8 mouse cellular contexts compared by ENCODE assay signal in genomic region chr19:8920073-8920736, GRCm38 (mm10). TPM values are rescaled to one million over a fixed set of nuclear protein-coding genes. Genes with fewer than 3 reads are reported as not detected.
A peak's percentile ranks its signal among the peaks of the same experiment; 100 is the strongest.
DNase-seq lines count a peak whose midpoint lies in the region; ATAC-seq and TF ChIP-seq lines count a peak whose summit lies in the region.

Gene B3gat3, plus strand, starts transcription at chr19:8920374.

- H3K4me3 ChIP-seq in forebrain, embryonic 10.5 days: peak within 1 kb of the TSS; percentile 89
- peak within 1 kb of the TSS; percentile 71 to 92 for H3K4me3 ChIP-seq in heart, embryonic 14.5 days (ENCODE audit: control insufficient read depth in 1 of 2, insufficient read depth in 1 of 2, low read depth in 1 of 2, low read length in 2 of 2)
- H3K4me3 ChIP-seq in liver, embryonic 11.5 days (ENCODE audit: low read depth, low read length): peak within 1 kb of the TSS; percentile 84
- H3K4me3 ChIP-seq in myocyte: peak within 1 kb of the TSS; percentile 81

- peak within 1 kb of the TSS; percentile 92 for H3K27ac ChIP-seq in forebrain, embryonic 10.5 days
- peak within 1 kb of the TSS; percentile 80 to 87 for H3K27ac ChIP-seq in heart, embryonic 14.5 days (replicated peaks in 1 of 2; ENCODE audit: control insufficient read depth in 1 of 2, insufficient read depth in 1 of 2, low read depth in 2 of 2, low read length in 2 of 2)
- H3K27ac ChIP-seq in liver, embryonic 11.5 days (ENCODE audit: low read depth, low read length): peak within 1 kb of the TSS; percentile 90

- WGBS in forebrain, embryonic 10.5 days: 3% methylated on average over 50 of the region's 50 CpGs
- 3% methylated on average over 40 of the region's 50 CpGs for WGBS in heart, embryonic 14.5 days
- 2% methylated on average over 49 of the region's 50 CpGs for whole genome bisulfite sequencing in liver, embryonic 11.5 days

- H3K9me3 ChIP-seq in forebrain, embryonic 10.5 days: no peaks in the 10 kb centered on the region
- no peaks in the 10 kb centered on the region for H3K9me3 ChIP-seq in heart, embryonic 14.5 days (ENCODE audit: control insufficient read depth, low read length)
- H3K9me3 ChIP-seq in liver, embryonic 11.5 days (ENCODE audit: control insufficient read depth, low read length): no peaks in the 10 kb centered on the region

- no peaks in the 10 kb centered on the region for H3K27me3 ChIP-seq in forebrain, embryonic 10.5 days (ENCODE audit: poor library complexity, severe bottlenecking)
- H3K27me3 ChIP-seq in heart, embryonic 14.5 days (ENCODE audit: control insufficient read depth, insufficient read depth, low read length): no peaks in the 10 kb centered on the region
- H3K27me3 ChIP-seq in liver, embryonic 11.5 days (replicated peaks; ENCODE audit: control insufficient read depth, insufficient read depth, low read length): no peaks in the 10 kb centered on the region
- H3K27me3 ChIP-seq in myocyte (ENCODE audit: control insufficient read depth, insufficient read depth, insufficient read length): no peaks in the 10 kb centered on the region

- peak within 1 kb of the TSS; percentile 89 for H3K9ac ChIP-seq in heart, embryonic 14.5 days (ENCODE audit: low read length)
- H3K9ac ChIP-seq in liver, embryonic 11.5 days (ENCODE audit: low read depth, low read length): peak within 1 kb of the TSS; percentile 86

- peak; percentile 61 for ATAC-seq in CD4-positive, CD25-positive, alpha-beta regulatory T cell, adult 4 months
- ATAC-seq in heart, embryonic 14.5 days (ENCODE audit: insufficient number of reproducible peaks, insufficient read depth, low FRiP score, low read depth): peak; percentile 95
- peak; percentile 95 for ATAC-seq in liver, embryonic 11.5 days (replicated peaks; ENCODE audit: low FRiP score)

- H3ac ChIP-seq in myocyte (ENCODE audit: control insufficient read depth, insufficient read length): peak within 1 kb of the TSS; percentile 62

- H3K79me2 ChIP-seq in myocyte (ENCODE audit: control insufficient read depth, insufficient read depth): peaks cover 35% of the 10 kb centered on the region

- peak; percentile 81 for DNase-seq in c-Kit-positive CD71-negative TER-119-negative erythroid progenitor cells, embryonic 14.5 days (ENCODE audit: low read depth)
- DNase-seq in forebrain, embryonic 10.5 days (ENCODE audit: extremely low spot score, low spot score): peak; percentile 96
- DNase-seq in kidney, postnatal 10 days: peak; percentile 97
- DNase-seq in liver, embryonic 11.5 days (ENCODE audit: low spot score): peak; percentile 95
- DNase-seq in spleen, postnatal 4 days (ENCODE audit: low spot score in 2 of 2): peak; percentile 89 to 92

- peaks cover 24% of the 10 kb centered on the region for H3K4me1 ChIP-seq in forebrain, embryonic 10.5 days
- peaks cover 2 to 9% of the 10 kb centered on the region in 2 experiments; a peak in 3 of 4 replicates for H3K4me1 ChIP-seq in heart, embryonic 14.5 days (ENCODE audit: control insufficient read depth in 2 of 2, insufficient read depth in 2 of 2, low read length in 2 of 2)
- peaks cover 15% of the 10 kb centered on the region for H3K4me1 ChIP-seq in liver, embryonic 11.5 days (replicated peaks; ENCODE audit: control insufficient read depth, insufficient read depth, low read length)

- TF ChIP-seq POLR2A in myocyte (IDR thresholded peaks at IDR 0.05; ENCODE audit: insufficient read length, low read depth): peak; percentile 89

- peaks cover 42% of the 10 kb centered on the region for H3K36me3 ChIP-seq in forebrain, embryonic 10.5 days (replicated peaks)
- H3K36me3 ChIP-seq in heart, embryonic 14.5 days (ENCODE audit: control insufficient read depth, insufficient read depth, low read length): peaks cover 41% of the 10 kb centered on the region
- H3K36me3 ChIP-seq in liver, embryonic 11.5 days (ENCODE audit: control insufficient read depth, insufficient read depth, low read length): peaks cover 18% of the 10 kb centered on the region
- H3K36me3 ChIP-seq in myocyte (ENCODE audit: control insufficient read depth, insufficient read depth): peaks cover 20% of the 10 kb centered on the region

- H3K4me2 ChIP-seq in heart, embryonic 14.5 days (ENCODE audit: low read length): peak within 1 kb of the TSS; percentile 89
- H3K4me2 ChIP-seq in liver, embryonic 11.5 days: peak within 1 kb of the TSS; percentile 81
- peak within 1 kb of the TSS; percentile 97 for H3K4me2 ChIP-seq in myocyte (ENCODE audit: low read depth)

TF ChIP-seq in myocyte, 11 proteins besides CTCF, POLR2A, EP300 and RAD21:
- peak; percentile 86 for TF ChIP-seq POLR2AphosphoS2 (IDR thresholded peaks at IDR 0.05; ENCODE audit: insufficient read length, low read depth)
- TF ChIP-seq E2F4 (IDR thresholded peaks at IDR 0.05; ENCODE audit: insufficient read depth): no peak
- peak in 1 of 3 experiments; percentile 28 for TF ChIP-seq MYOG (IDR thresholded peaks at IDR 0.05; ENCODE audit: control insufficient read depth in 1 of 3, insufficient read depth in 1 of 3, insufficient read length in 2 of 3, low read depth in 2 of 3)

RNA-seq across cellular contexts. Expression of gene B3gat3, which starts in this region (rescaled TPM):
- 10 to 100 TPM; 18.4 to 19.6 TPM for polyA plus RNA-seq in CD4-positive, CD25-positive, alpha-beta regulatory T cell, adult 4 months (2017; shearing (Covaris generic))
- 49.6 and 52.2 TPM in 2 replicates for polyA plus RNA-seq in forebrain, embryonic 10.5 days (2016; fragmentation: Nextera tagmentation; extraction: Ambion mirVana)
- 27.8 and 34.2 TPM in 2 replicates for polyA plus RNA-seq in heart, embryonic 14.5 days (2014; fragmentation: Nextera tagmentation; extraction: Ambion mirVana)
- 32.3 and 34.8 TPM in 2 replicates for polyA plus RNA-seq in liver, embryonic 11.5 days (2014; fragmentation: Nextera tagmentation; extraction: Ambion mirVana)
- 66.3 TPM for polyA plus RNA-seq in myocyte (2012; fragmentation: generic; extraction: Trizol)

Comparison
In these comparisons a context has a peak if more than half of its experiments do, and no peak if none do; other contexts are left out.
1. Peak in every context shown above with its lines: DNase-seq, ATAC-seq, H3K4me3 ChIP-seq and H3K27ac ChIP-seq.